Mouse (Mus musculus) lung, adult 2 months (tissue): Measurements from ENCODE around the gene Pkhd1.

ENCODE experiments used
- CTCF ChIP-seq: fragments of 200-500 bp; IDR thresholded peaks from 2 replicates; pipeline ENCODE4 v1.5.1; 2011; ENCODE audit warnings: mild to moderate bottlenecking, low read length, control low read depth; ENCODE audit not compliant: insufficient read depth
- POLR2A ChIP-seq: fragments of 200-500 bp; IDR thresholded peaks from 2 replicates; pipeline ENCODE4 v1.6.1; 2011; ENCODE audit warnings: low read depth, mild to moderate bottlenecking, control low read depth, low read length, borderline replicate concordance; ENCODE audit errors: extremely low read depth

DNA sequence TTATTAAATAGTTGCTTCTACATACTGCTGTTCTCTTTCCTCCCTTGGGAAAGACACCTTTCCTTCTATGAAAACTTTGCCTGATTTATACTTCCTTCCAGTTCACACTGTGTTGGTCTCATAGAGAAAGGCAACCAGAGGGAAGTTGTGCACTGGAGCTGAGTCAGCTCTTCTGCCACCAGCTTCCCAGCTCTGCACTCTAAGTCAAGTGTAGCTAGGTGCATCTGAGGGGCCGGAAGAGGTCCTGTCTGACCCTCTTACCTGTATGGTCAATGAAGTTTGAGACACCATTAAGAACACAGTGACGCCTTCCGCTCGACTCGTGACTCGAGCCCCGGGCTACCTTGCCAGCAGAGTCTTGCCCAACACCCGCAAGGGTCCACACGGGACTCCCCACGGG lies 131.8 kb downstream of the Pkhd1 start:
- no peak for TF ChIP-seq CTCF
- no peak for TF ChIP-seq POLR2A
